In genomic region chr13:84613004-84613403, GRCm38 (mm10) we compare ENCODE assay signal across 9 mouse cellular contexts.
DNase-seq lines count a peak whose midpoint lies in the region; ATAC-seq and TF ChIP-seq lines count a peak whose summit lies in the region.
"Had no signal": no experiment of that assay in that cellular context is flagged by ENCODE, and none has a peak within 500 bp of the region (broad histone marks: within the 10 kb centered on the region; RNA-seq: fewer than 3 reads in every experiment).

No protein-coding gene starts in this region.

- TF ChIP-seq CTCF in olfactory bulb, adult 2 months (IDR thresholded peaks at IDR 0.05; ENCODE audit: insufficient read depth, low read depth, low read length): no peak

- peak; percentile 80 for ATAC-seq in cerebellum, adult (ENCODE audit: insufficient number of reproducible peaks, low FRiP score, low TSS enrichment)
- peak; percentile 61; the same call in 1 of the 2 replicates for ATAC-seq in forebrain, embryonic 15.5 days (replicated peaks)
- no peak for ATAC-seq in megakaryocyte-erythroid progenitor cell, adult 5-6 weeks (replicated peaks; ENCODE audit: low FRiP score, low TSS enrichment, poor library complexity, severe bottlenecking)

- H3K9ac ChIP-seq in forebrain, embryonic 15.5 days (replicated peaks): no peak overlapping the region
- H3K9ac ChIP-seq: liver, embryonic 14.5 days had no signal

- no peaks in the 10 kb centered on the region for H3K4me1 ChIP-seq in forebrain, embryonic 15.5 days
- H3K4me1 ChIP-seq in olfactory bulb, adult 2 months (ENCODE audit: control insufficient read depth, insufficient read depth, low read length): peaks cover 2% of the 10 kb centered on the region; the same call in 1 of the 2 replicates

- no peak overlapping the region for H3K27ac ChIP-seq in forebrain, embryonic 15.5 days (replicated peaks)
- H3K27ac ChIP-seq in olfactory bulb, adult 2 months (ENCODE audit: insufficient read depth, low read depth, low read length): peak overlapping the region; percentile 42
- H3K27ac ChIP-seq: liver, embryonic 14.5 days had no signal

- no peaks in the 10 kb centered on the region for H3K9me3 ChIP-seq in forebrain, embryonic 15.5 days

- H3K4me2 ChIP-seq in forebrain, embryonic 15.5 days (replicated peaks): no peak overlapping the region

- H3K27me3 ChIP-seq in forebrain, embryonic 15.5 days: no peaks in the 10 kb centered on the region

- no peak for DNase-seq in cerebellum, adult 8-10 months
- DNase-seq in adipocyte (ENCODE audit: low spot score): peak; percentile 37
- DNase-seq in left cerebral cortex, adult 9 months (ENCODE audit: low spot score in 2 of 2): peak; percentile 82 to 88
- no peak for DNase-seq in thymus, postnatal 10 days (ENCODE audit: low spot score in 2 of 2)

- no peak overlapping the region for H3K4me3 ChIP-seq in forebrain, embryonic 15.5 days
- no peak overlapping the region for H3K4me3 ChIP-seq in olfactory bulb, adult 2 months (ENCODE audit: insufficient read depth, low read depth, low read length)

- WGBS in forebrain, embryonic 15.5 days: 18% methylated on average over 2 of the region's 2 CpGs
- 7% methylated on average over 2 of the region's 2 CpGs for WGBS in olfactory bulb, adult 2 months

- no peak for TF ChIP-seq POLR2A in olfactory bulb, adult 2 months (IDR thresholded peaks at IDR 0.05; ENCODE audit: insufficient read depth, low read depth, low read length)

- H3K36me3 ChIP-seq in forebrain, embryonic 15.5 days: no peaks in the 10 kb centered on the region

Comparison
In these comparisons a context has a peak if more than half of its experiments do, and no peak if none do; other contexts are left out.
1. DNase-seq: peak in adipocyte (single experiment) and left cerebral cortex, adult 9 months (2 of 2); none in cerebellum, adult 8-10 months (single experiment) and thymus, postnatal 10 days (0 of 2).